Mouse (Mus musculus) CH12.LX (cell line): ENCODE measurements around the gene Car5a. TPM values are rescaled to one million over a fixed set of nuclear protein-coding genes. Genes with fewer than 3 reads are reported as not detected.

Source experiments
- DNase-seq: peaks from one replicate; pipeline ENCODE4 v3.0.0-alpha.2; 2013; ENCODE audit errors: extremely low read depth
- H3K27ac ChIP-seq: 2 replicates; pipeline ENCODE4 v1.5.1; 2012; ENCODE audit warnings: low read depth, mild to moderate bottlenecking, control low read depth, moderate library complexity; ENCODE audit not compliant: insufficient read depth
- H3K27me3 ChIP-seq: replicated peaks from 2 replicates; pipeline ENCODE3; 2012; ENCODE audit warnings: inconsistent platforms
- H3K36me3 ChIP-seq, 2 experiments: replicated peaks in 1 of 2; 2 replicates each; pipeline versions ENCODE3 to v1.6.1; 2012; ENCODE audit warnings: inconsistent platforms in 1 of 2, low read length in 1 of 2, mild to moderate bottlenecking in 1 of 2, mixed read lengths in 1 of 2, moderate library complexity in 1 of 2; ENCODE audit not compliant: control insufficient read depth in 1 of 2, insufficient read depth in 1 of 2
- H3K4me1 ChIP-seq, 2 experiments: 2 replicates each; pipeline ENCODE4 v1.6.1; 2012; ENCODE audit warnings: inconsistent platforms in 1 of 2, moderate library complexity in 1 of 2; ENCODE audit not compliant: insufficient read depth in 2 of 2, control insufficient read depth in 1 of 2
- H3K4me2 ChIP-seq: 2 replicates; pipeline ENCODE4 v1.6.1; 2012; ENCODE audit warnings: low read depth, mild to moderate bottlenecking, control low read depth; ENCODE audit not compliant: poor library complexity, insufficient read depth, severe bottlenecking
- H3K4me3 ChIP-seq, 3 experiments: fragments of 150-350 bp in 1 of 3; sonication (generic) in 1 of 3; replicated peaks in 1 of 3; 2 replicates each; pipeline versions ENCODE3 to v1.5.1; 2011 to 2012; ENCODE audit warnings: low read depth in 2 of 3, low read length in 2 of 3, mild to moderate bottlenecking in 2 of 3, moderate library complexity in 2 of 3, control low read depth in 1 of 3, improper control_type of control experiment in 1 of 3, inconsistent platforms in 1 of 3, mixed read lengths in 1 of 3; ENCODE audit not compliant: poor library complexity in 1 of 3
- H3K79me2 ChIP-seq: replicated peaks from 2 replicates; pipeline ENCODE4 v1.6.1; 2012; ENCODE audit warnings: mild to moderate bottlenecking, moderate library complexity; ENCODE audit not compliant: control insufficient read depth, poor library complexity, insufficient read depth, severe bottlenecking; ENCODE audit errors: extremely low read depth
- H3K9ac ChIP-seq: 2 replicates; pipeline ENCODE4 v1.6.1; 2012; ENCODE audit warnings: low read depth, mild to moderate bottlenecking, control low read depth, moderate library complexity; ENCODE audit not compliant: insufficient read depth
- H3K9me3 ChIP-seq: replicated peaks from 2 replicates; pipeline ENCODE3; 2012; ENCODE audit warnings: low read length, inconsistent platforms, mixed read lengths
- BHLHE40 ChIP-seq: IDR thresholded peaks from 2 replicates; pipeline ENCODE4 v1.6.1; 2011; ENCODE audit warnings: mild to moderate bottlenecking, low read depth, low read length, improper control_type of control experiment
- CHD1 ChIP-seq: IDR thresholded peaks from 2 replicates; pipeline ENCODE4 v1.6.1; 2012; ENCODE audit warnings: low read depth, low read length, improper control_type of control experiment, inconsistent platforms
- CHD2 ChIP-seq: IDR thresholded peaks from 2 replicates; pipeline ENCODE4 v1.6.1; 2011; ENCODE audit warnings: low read length, improper control_type of control experiment
- CTCF ChIP-seq, 2 experiments: IDR thresholded peaks in 1 of 2; conservative IDR thresholded peaks in 1 of 2; 2 replicates each; pipeline ENCODE4 v1.5.1; 2011 to 2012; ENCODE audit warnings: low read depth in 2 of 2, low read length in 2 of 2, improper control_type of control experiment in 1 of 2, inconsistent platforms in 1 of 2, mild to moderate bottlenecking in 1 of 2, moderate library complexity in 1 of 2
- E2F4 ChIP-seq: IDR thresholded peaks from 2 replicates; pipeline ENCODE4 v1.6.1; 2011; ENCODE audit warnings: low read depth, low read length, improper control_type of control experiment; ENCODE audit not compliant: insufficient replicate concordance
- ELF1 ChIP-seq: IDR thresholded peaks from 2 replicates; pipeline ENCODE4 v1.6.1; 2014; ENCODE audit warnings: low read depth, mild to moderate bottlenecking, inconsistent platforms, low read length, improper control_type of control experiment
- EP300 ChIP-seq: IDR thresholded peaks from 2 replicates; pipeline ENCODE4 v1.6.1; 2011; ENCODE audit warnings: low read length, improper control_type of control experiment
- ETS1 ChIP-seq: conservative IDR thresholded peaks from 2 replicates; pipeline ENCODE4 v1.6.1; 2012; ENCODE audit warnings: low read depth, mild to moderate bottlenecking, inconsistent platforms, low read length, improper control_type of control experiment, moderate library complexity
- GABPA ChIP-seq: IDR thresholded peaks from 2 replicates; pipeline ENCODE4 v1.6.1; 2012; ENCODE audit warnings: low read depth, low read length, improper control_type of control experiment, inconsistent platforms; ENCODE audit not compliant: insufficient replicate concordance
- HCFC1 ChIP-seq: IDR thresholded peaks from 2 replicates; pipeline ENCODE4 v1.6.1; 2012; ENCODE audit warnings: low read depth, mild to moderate bottlenecking, inconsistent platforms, low read length, improper control_type of control experiment
- IRF4 ChIP-seq: IDR thresholded peaks from 2 replicates; pipeline ENCODE4 v1.6.1; 2014; ENCODE audit warnings: low read depth, mild to moderate bottlenecking, inconsistent platforms, low read length, improper control_type of control experiment
- JUN ChIP-seq: IDR thresholded peaks from 2 replicates; pipeline ENCODE4 v1.6.1; 2011; ENCODE audit warnings: low read depth, mild to moderate bottlenecking, low read length, improper control_type of control experiment, moderate library complexity; ENCODE audit not compliant: insufficient read depth
- JUND ChIP-seq: conservative IDR thresholded peaks from 2 replicates; pipeline ENCODE4 v1.6.1; 2011; ENCODE audit warnings: low read depth, low read length, improper control_type of control experiment
- KAT2A ChIP-seq: IDR thresholded peaks from 2 replicates; pipeline ENCODE4 v1.6.1; 2012; ENCODE audit warnings: low read length, improper control_type of control experiment, inconsistent platforms; ENCODE audit not compliant: insufficient replicate concordance
- MAX ChIP-seq: IDR thresholded peaks from 2 replicates; pipeline ENCODE4 v1.6.1; 2011; ENCODE audit warnings: low read length, improper control_type of control experiment
- MAZ ChIP-seq: IDR thresholded peaks from 2 replicates; pipeline ENCODE4 v1.6.1; 2012; ENCODE audit warnings: low read depth, mild to moderate bottlenecking, inconsistent platforms, low read length, improper control_type of control experiment, moderate library complexity
- MEF2A ChIP-seq: IDR thresholded peaks from 2 replicates; pipeline ENCODE4 v1.6.1; 2014; ENCODE audit warnings: low read depth, mild to moderate bottlenecking, inconsistent platforms, low read length, improper control_type of control experiment, borderline replicate concordance
- MXI1 ChIP-seq: IDR thresholded peaks from 2 replicates; pipeline ENCODE4 v1.6.1; 2011; ENCODE audit warnings: mild to moderate bottlenecking, low read depth, low read length, improper control_type of control experiment
- NELFE ChIP-seq: IDR thresholded peaks from 2 replicates; pipeline ENCODE4 v1.6.1; 2011; ENCODE audit warnings: low read depth, low read length, improper control_type of control experiment
- NRF1 ChIP-seq: IDR thresholded peaks from 2 replicates; pipeline ENCODE4 v1.6.1; 2014; ENCODE audit warnings: low read depth, mild to moderate bottlenecking, inconsistent platforms, low read length, improper control_type of control experiment, moderate library complexity
- POLR2A ChIP-seq: IDR thresholded peaks from 2 replicates; pipeline ENCODE4 v1.6.1; 2011; ENCODE audit warnings: low read depth, mild to moderate bottlenecking, improper control_type of control experiment, low read length
- POLR2AphosphoS2 ChIP-seq: IDR thresholded peaks from 2 replicates; pipeline ENCODE4 v1.6.1; 2011; ENCODE audit warnings: low read depth, low read length, improper control_type of control experiment
- RAD21 ChIP-seq: IDR thresholded peaks from 2 replicates; pipeline ENCODE4 v1.6.1; 2011; ENCODE audit warnings: low read depth, mild to moderate bottlenecking, low read length, improper control_type of control experiment, moderate library complexity
- SIN3A ChIP-seq: IDR thresholded peaks from 2 replicates; pipeline ENCODE4 v1.6.1; 2012; ENCODE audit warnings: low read length, improper control_type of control experiment, inconsistent platforms
- SMC3 ChIP-seq: IDR thresholded peaks from 2 replicates; pipeline ENCODE4 v1.6.1; 2011; ENCODE audit warnings: low read depth, low read length, improper control_type of control experiment
- TCF12 ChIP-seq: IDR thresholded peaks from 2 replicates; pipeline ENCODE4 v1.6.1; 2014; ENCODE audit warnings: low read depth, mild to moderate bottlenecking, inconsistent platforms, low read length, improper control_type of control experiment
- UBTF ChIP-seq: IDR thresholded peaks from 2 replicates; pipeline ENCODE4 v1.6.1; 2012; ENCODE audit warnings: low read depth, mild to moderate bottlenecking, inconsistent platforms, low read length, improper control_type of control experiment, moderate library complexity
- ZC3H11A ChIP-seq: IDR thresholded peaks from 2 replicates; pipeline ENCODE4 v1.6.1; 2012; ENCODE audit warnings: low read depth, mild to moderate bottlenecking, inconsistent platforms, low read length, improper control_type of control experiment
- ZMIZ1 ChIP-seq: IDR thresholded peaks from 2 replicates; pipeline ENCODE4 v1.6.1; 2012; ENCODE audit warnings: low read depth, mild to moderate bottlenecking, inconsistent platforms, low read length, improper control_type of control experiment
- dilution Hi-C: fragments of 300-500 bp; cut with MboI; formaldehyde crosslinking; loops from 2 replicates; pipeline ENCODE4 v1.14.3; 2020; ENCODE audit warnings: low sequenced_read_pairs; ENCODE audit not compliant: extremely low pct_unique_long_range_greater_than_20kb, extremely low pct_ligation_motif_present
- in situ Hi-C: fragments of 300-500 bp; cut with MboI; formaldehyde crosslinking; loops from 3 replicates; pipeline ENCODE4 v1.14.3; 2019; ENCODE audit warnings: low sequenced_read_pairs, low pct_ligation_motif_present, low pct_unique_long_range_greater_than_20kb, mixed read lengths
- polyA plus RNA-seq: library from polyadenylated mRNA; unstranded; fragments of >175 nt; gene quantifications from 2 replicates; pipeline ENCODE4 v1.2.1, GENCODE M21; 2012; ENCODE audit warnings: low read depth; ENCODE audit not compliant: insufficient read length
- total RNA-seq, 2 experiments: library from RNA; depleted of rRNA; stranded (reverse); fragments of 300-350 nt in 1 of 2; fragments of >200 nt in 1 of 2; gene quantifications; 2 replicates each; pipeline ENCODE4 v1.2.3; 2012 to 2014

Car5a gene
- total and polyA plus RNA-seq, 3 experiments = 1.6 to 9.7 TPM; not detected in 1

GRCm38 (mm10) chr8:121948321-121949145 lies 3.8 kb upstream of the Car5a start (continued):
- 0 out of 2 replicates have a peak, but pooled peaks have one; percentile 37 for TF ChIP-seq KAT2A
- TF ChIP-seq CTCF (conservative IDR thresholded peaks at IDR 0.05 in 1 of 2, IDR thresholded peaks at IDR 0.05 in 1 of 2; ENCODE audit: low read depth in 2 of 2, low read length in 2 of 2) = no peak
- peak; percentile 99 for TF ChIP-seq JUND
- TF ChIP-seq MAZ = 0 out of 2 replicates have a peak, but pooled peaks have one; percentile 56
- TF ChIP-seq MAX = peak; percentile 74
- 0 out of 2 replicates have a peak, but pooled peaks have one; percentile 26 for TF ChIP-seq UBTF
- 0 out of 2 replicates have a peak, but pooled peaks have one; percentile 34 for TF ChIP-seq MEF2A
- TF ChIP-seq JUN = peak; percentile 100
- no peak; the same call in 1 of the 2 replicates for TF ChIP-seq HCFC1
- no peak for TF ChIP-seq RAD21
- TF ChIP-seq ZC3H11A = no peak
- 0 out of 2 replicates have a peak, but pooled peaks have one; percentile 44 for TF ChIP-seq TCF12
- no peak for TF ChIP-seq POLR2AphosphoS2
- peak; percentile 65 for TF ChIP-seq SIN3A
- peak; percentile 75; the same call in 1 of the 2 replicates for TF ChIP-seq IRF4
- TF ChIP-seq GABPA = peak; percentile 39

GRCm38 (mm10) chr8:121947753-121948141 lies 3.0 kb upstream of the Car5a start:
- Histone ChIP-seq H3K9ac (peak overlapping the region; percentile 32), H3K9me3 (no peaks in the 10 kb centered on the region), H3K4me3 (peak overlapping the region; percentile 54 to 63 (median 59))
- no peak for DNase-seq
- in situ Hi-C loops = loop anchor here (10.0 kb wide), 1 partner anchor 363 kb away; no protein-coding TSS in a partner anchor
- TF ChIP-seq SMC3 (no peak), SIN3A (0 out of 2 replicates have a peak, but pooled peaks have one; percentile 26), ZMIZ1 (0 out of 2 replicates have a peak, but pooled peaks have one; percentile 14), CHD2 (peak; percentile 75), ZC3H11A (no peak), MEF2A (peak; percentile 34; the same call in 1 of the 2 replicates), GABPA (no peak), RAD21 (no peak), IRF4 (peak; percentile 60; the same call in 1 of the 2 replicates), BHLHE40 (0 out of 2 replicates have a peak, but pooled peaks have one; percentile 27), ELF1 (0 out of 2 replicates have a peak, but pooled peaks have one; percentile 53), EP300 (no peak), NELFE (peak; percentile 68), NRF1 (no peak), TCF12 (peak; percentile 58), HCFC1 (peak; percentile 47; the same call in 1 of the 2 replicates), ETS1 (0 out of 2 replicates have a peak, but pooled peaks have one; percentile 10), CHD1 (0 out of 2 replicates have a peak, but pooled peaks have one; percentile 2), E2F4 (0 out of 2 replicates have a peak, but pooled peaks have one; percentile 75), POLR2A (peak; percentile 77), MXI1 (no peak)
- TF ChIP-seq, all 38 proteins: peak for 14
- peaks cover 2 to 5% of the 10 kb centered on the region in 2 experiments for H3K36me3 ChIP-seq
- H3K4me1 ChIP-seq = peaks cover 6 to 24% of the 10 kb centered on the region in 2 experiments
- peaks cover 19% of the 10 kb centered on the region for H3K79me2 ChIP-seq
- dilution Hi-C loops = no loop called here
- peak overlapping the region; percentile 69 for H3K4me2 ChIP-seq
- H3K27ac ChIP-seq = peak overlapping the region; percentile 79; the same call in 1 of the 2 replicates
- peaks cover 25% of the 10 kb centered on the region for H3K27me3 ChIP-seq
